Mouse (Mus musculus) cerebellum, adult 2 months (tissue): ENCODE measurements around the gene Gna13.

Experiments
- CTCF ChIP-seq: fragments of 200-500 bp; IDR thresholded peaks from 2 replicates; pipeline ENCODE4 v1.5.1; 2011; ENCODE audit warnings: low read depth, mild to moderate bottlenecking, control low read depth, low read length, moderate library complexity, borderline replicate concordance; ENCODE audit not compliant: insufficient read depth
- POLR2A ChIP-seq: fragments of 200-500 bp; IDR thresholded peaks from 2 replicates; pipeline ENCODE4 v1.6.1; 2011; ENCODE audit warnings: low read length, control low read depth, borderline replicate concordance; ENCODE audit not compliant: insufficient read depth

DNA sequence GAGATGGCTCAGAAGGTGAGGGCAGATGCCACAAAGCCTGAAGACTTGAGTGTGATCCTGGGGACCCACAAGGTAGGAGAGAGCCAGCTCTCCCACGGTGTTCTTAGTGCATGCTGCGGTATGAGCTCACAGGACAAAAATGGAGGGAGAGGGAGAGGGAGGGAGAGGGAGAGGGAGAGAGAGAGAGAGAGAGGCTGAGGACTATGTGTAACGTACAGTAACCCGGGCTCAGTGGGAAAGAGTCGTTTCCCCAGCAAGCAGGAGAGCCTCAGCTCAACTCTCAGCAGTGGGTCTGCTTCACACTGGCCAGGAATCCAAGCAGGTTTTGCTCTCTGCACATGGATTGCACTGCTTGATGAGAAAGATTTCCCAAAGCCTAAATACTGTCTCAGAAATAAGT is 76.6 kb downstream of the Gna13 start:
- TF ChIP-seq CTCF: no peak
- TF ChIP-seq POLR2A: no peak
